Mouse (Mus musculus) liver, postnatal 0 days (tissue): ENCODE measurements at regions not wholly inside any gene's neighbourhood (a gene's known extent, or its start where the extent isn't known, plus 50 kb on each side); places are given as distances from the start of the nearest gene placed in this dataset.

Experiments used
- CTCF ChIP-seq: sonication (generic); IDR thresholded peaks from 2 replicates; pipeline ENCODE4 v1.5.1; 2016; ENCODE audit warnings: antibody characterized with exemption, low read depth
- EP300 ChIP-seq: IDR thresholded peaks from 2 replicates; pipeline ENCODE4 v1.6.1; 2016; ENCODE audit warnings: antibody characterized with exemption, low read depth, mild to moderate bottlenecking

DNA sequence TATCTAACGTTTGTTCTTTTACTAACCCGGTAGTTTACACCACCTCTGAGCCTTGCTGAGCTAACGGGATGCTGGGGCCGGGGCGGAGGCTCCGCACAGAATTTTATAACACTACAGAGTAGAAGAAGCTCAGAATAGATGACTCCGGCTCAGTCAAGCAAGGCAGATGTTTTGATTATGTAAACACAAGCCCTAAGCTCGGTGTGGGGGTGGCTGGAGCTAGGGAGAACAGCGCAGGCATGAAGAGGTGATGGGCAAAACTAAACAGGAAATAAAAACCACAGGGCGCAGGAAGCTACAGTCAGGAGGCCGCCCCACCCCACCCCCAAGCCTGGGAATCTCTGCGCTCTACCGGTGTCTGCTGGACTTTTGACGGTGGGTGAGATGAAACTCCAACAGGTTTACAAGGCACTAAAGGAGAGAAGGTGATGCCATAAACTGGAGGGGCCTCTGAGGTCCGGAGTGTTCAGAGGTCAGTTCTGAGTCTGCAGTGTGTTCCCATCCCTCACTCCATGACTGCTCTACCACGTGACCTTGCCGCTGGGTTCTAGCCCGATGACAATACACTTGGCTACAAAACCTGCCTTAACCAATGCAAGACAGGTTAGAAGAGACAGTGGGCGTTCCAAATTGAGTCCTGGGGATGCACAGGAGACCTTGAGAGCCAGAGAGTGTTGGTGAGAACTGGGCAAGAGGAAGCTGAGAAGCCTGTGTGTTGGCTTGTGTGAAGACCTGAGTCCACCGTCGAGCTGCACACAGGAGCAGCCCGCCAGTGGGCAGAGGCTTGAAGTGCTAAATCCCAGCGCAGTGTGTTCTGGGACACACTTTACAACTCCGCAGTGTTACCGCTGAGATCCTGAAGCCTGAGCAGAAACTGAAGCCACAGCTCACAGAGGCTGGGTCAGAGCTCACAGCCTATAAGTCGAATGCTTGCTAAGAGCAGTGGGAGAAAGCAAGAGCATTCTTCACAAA lies 141.9 kb downstream of the Ptpru start:
- no peak for TF ChIP-seq CTCF
- TF ChIP-seq EP300 = no peak
